Mouse (Mus musculus) spleen, adult 2 months (tissue): ENCODE measurements at regions not wholly inside any gene's neighbourhood (a gene's known extent, or its start where the extent isn't known, plus 50 kb on each side); places are given as distances from the start of the nearest gene placed in this dataset.

Experiments used
- CTCF ChIP-seq: fragments of 200-500 bp; IDR thresholded peaks from 2 replicates; pipeline ENCODE4 v1.5.1; 2011; ENCODE audit warnings: mild to moderate bottlenecking, inconsistent platforms; ENCODE audit not compliant: insufficient read depth, insufficient read length, insufficient replicate concordance; ENCODE audit errors: extremely low read depth
- POLR2A ChIP-seq: fragments of 200-500 bp; IDR thresholded peaks from 2 replicates; pipeline ENCODE4 v1.6.1; 2011; ENCODE audit warnings: low read depth, low read length, inconsistent platforms

DNA sequence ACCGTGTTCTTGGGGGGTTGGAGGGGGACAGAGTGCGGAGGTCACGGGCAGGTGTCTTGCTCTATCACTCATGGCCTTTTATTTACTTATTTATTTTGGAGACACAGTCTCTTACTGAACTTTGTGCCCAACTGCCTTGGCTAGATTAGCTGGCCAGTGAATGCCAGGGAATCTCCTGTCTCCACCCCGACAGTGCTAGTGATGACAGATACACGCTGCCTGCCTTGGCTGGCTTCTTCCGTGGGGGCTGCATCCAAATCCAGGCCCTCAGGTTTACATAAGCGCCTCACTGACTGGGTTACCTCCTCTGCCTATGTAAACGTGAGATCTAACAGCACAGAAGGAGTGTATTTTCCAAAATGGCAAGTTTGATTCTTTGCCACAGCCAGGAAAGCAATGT, 178.5 kb upstream of the Klf14 start:
- TF ChIP-seq CTCF, result no peak
- no peak for TF ChIP-seq POLR2A
